Mouse (Mus musculus) left cerebral cortex, adult 2 months (tissue): Measurements from ENCODE around the gene Ptgr1. TPM values are rescaled to one million over a fixed set of nuclear protein-coding genes. Genes with fewer than 3 reads are reported as not detected.

Experiments used
- DNase-seq, 2 experiments: peaks; one replicate each; pipeline ENCODE4 v3.0.0; 2021 to 2022; ENCODE audit warnings: low spot score in 2 of 2, mixed read lengths in 1 of 2; ENCODE audit errors: extremely low spot score in 1 of 2
- H3K27ac ChIP-seq: fragments of 200-600 bp; 2 replicates; pipeline ENCODE4 v1.8.1; 2022
- H3K4me3 ChIP-seq: fragments of 200-600 bp; 2 replicates; pipeline ENCODE4 v1.8.1; 2022
- CTCF ChIP-seq: fragments of 200-600 bp; IDR thresholded peaks from 2 replicates; pipeline ENCODE4 v1.8.1; 2022; ENCODE audit warnings: antibody characterized with exemption, mild to moderate bottlenecking, moderate library complexity
- intact Hi-C: fragments of 180-260 bp; cut with DNase I; formaldehyde crosslinking; loops from one replicate; pipeline ENCODE4 v1.15.1; 2025
- long read RNA-seq, 2 experiments: library from polyadenylated mRNA; stranded (forward); transcript quantifications; one replicate each; pipeline ENCODE4 v2.0.0; 2021; ENCODE audit warnings: borderline mapping rate in 2 of 2
- total RNA-seq, 2 experiments: library from RNA; stranded (reverse); gene quantifications; 2 replicates each; pipeline ENCODE4 v1.2.3; 2021

Ptgr1 gene
- total RNA-seq: 1 to 10 TPM; 1.9 to 2.2 TPM
- long read RNA-seq, experiment 1, partial matches to known transcripts: 0 of 2 reads
- long read RNA-seq, experiment 1, other reads (novel, unspliced or antisense): 0 of 2 reads
- long read RNA-seq, experiment 2, partial matches to known transcripts: 0 of 2 reads
- long read RNA-seq, experiment 2, other reads (novel, unspliced or antisense): 0 of 2 reads

DNA sequence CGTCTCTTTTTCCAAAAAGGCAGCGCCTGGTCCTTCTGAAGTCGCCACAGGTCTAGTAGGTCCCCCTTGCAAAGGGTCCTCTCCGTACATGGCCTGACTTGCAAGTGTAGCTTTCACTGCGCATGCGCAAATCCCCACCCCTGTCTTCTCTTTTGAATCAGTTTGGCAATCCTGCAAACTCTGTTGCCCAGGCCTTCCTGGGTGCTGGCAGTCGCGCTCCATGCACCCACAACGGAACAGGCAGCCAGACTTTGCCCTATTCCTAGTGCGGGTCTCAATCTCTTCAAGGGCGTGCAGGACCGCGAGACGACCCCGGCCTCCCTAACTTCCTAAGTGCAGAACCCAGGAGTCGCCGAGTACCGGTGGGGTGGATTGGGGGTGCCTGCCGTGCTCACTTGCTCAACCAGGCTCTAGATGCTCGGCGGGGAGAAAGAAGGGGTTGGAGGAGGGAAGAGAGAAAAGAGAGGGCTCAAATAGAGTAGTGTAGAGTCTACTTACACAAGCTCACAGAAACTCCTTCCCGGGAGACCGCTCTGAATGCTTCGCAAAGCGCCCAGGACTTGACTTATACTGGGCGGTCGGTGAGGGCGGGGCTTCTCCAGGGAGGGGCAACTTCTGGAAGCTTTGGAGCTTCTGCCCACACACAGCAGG, at the start of gene Ptgr1:
Gene Ptgr1, minus strand, starts transcription at position 580 of the 651 bp plus-strand sequence.
- H3K4me3 ChIP-seq: peak within 1 kb of the TSS; percentile 55
- DNase-seq: peak; percentile 75 to 81
- intact Hi-C loops: loop anchor here (10.0 kb wide), 1 partner anchor 348 kb away; no protein-coding TSS in a partner anchor
- no peak within 1 kb of the TSS for H3K27ac ChIP-seq
- no peak for TF ChIP-seq CTCF

GRCm38 (mm10) chr4:59035786-59036350, 48.9 kb upstream of the Ptgr1 start:
- peak overlapping the region; percentile 88 for H3K4me3 ChIP-seq
- intact Hi-C loops: loop anchor here (1.0 to 5.0 kb wide), 3 partner anchors 34 to 153 kb away; partner anchors contain the start of genes Gm20503 and Ugcg
- peak overlapping the region; percentile 84 for H3K27ac ChIP-seq
- no peak for TF ChIP-seq CTCF
- DNase-seq: no peak

GRCm38 (mm10) chr4:59034918-59035785, 48.2 kb upstream of the Ptgr1 start, which contains the start of gene Gng10:
TSS of gene Gng10 (plus strand) at chr4:59035088.
- Histone ChIP-seq H3K4me3 (peak within 1 kb of the TSS; percentile 88), H3K27ac (peak within 1 kb of the TSS; percentile 84)
- DNase-seq: peak; percentile 74 to 76
- intact Hi-C loops: loop anchor here (2.0 to 5.0 kb wide), 2 partner anchors 33 to 154 kb away; partner anchors contain the start of genes Gm20503 and Ugcg
- peak; percentile 18; the same call in 1 of the 2 replicates for TF ChIP-seq CTCF

DNA sequence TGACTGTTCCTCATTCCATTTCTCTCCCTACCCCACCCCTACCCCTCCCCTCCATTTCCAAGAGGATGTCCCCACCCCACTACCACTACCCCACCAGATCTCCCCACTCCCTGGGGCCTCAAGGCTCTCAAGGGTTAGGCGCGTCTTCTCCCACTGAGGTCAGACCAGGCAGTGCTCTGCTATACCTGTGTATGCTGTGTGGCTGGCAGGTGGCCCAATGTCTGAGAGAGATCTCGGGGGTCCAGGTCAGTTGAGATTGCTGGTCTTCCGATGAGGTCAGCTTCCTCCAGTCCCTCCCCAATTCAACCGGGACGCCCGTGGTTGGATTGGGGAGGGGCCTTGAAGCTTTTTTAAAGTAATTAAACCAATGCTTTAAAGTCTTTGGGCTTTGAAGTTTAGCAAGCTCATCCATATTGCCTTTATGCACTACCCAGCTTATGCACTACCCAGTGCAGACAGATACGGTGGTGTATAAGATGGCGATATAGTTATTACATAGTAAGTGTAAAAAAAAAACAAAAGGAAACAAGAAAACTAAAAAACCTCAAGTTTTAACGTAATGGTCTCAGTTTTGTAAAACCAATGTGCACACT, 47.5 kb upstream of the Ptgr1 start:
- DNase-seq: no peak
- intact Hi-C loops: loop anchor here (2.0 kb wide), 1 partner anchor 154 kb away; the partner anchor contains the start of gene Ugcg
- TF ChIP-seq CTCF: no peak
- peak overlapping the region; percentile 84 for H3K27ac ChIP-seq
- H3K4me3 ChIP-seq: peak overlapping the region; percentile 88

DNA sequence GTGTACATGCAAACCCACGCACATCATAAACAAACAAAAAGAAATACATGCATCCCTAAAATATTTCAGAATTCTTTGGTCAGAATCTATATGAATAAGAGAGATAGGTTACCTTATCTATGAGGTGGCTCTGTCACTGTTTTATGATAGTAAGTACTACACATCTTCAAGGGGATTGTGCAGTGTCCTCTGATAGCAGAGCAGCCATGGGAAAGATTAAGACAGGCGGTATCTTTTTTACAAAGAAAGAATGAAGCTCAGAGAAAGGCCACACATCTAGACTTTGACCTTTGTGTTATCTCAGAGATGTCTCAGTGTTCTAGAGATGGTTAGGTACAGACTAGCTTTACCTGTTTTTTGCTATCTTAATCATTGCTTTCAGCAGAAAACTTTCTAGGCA, 30.0 kb upstream of the Ptgr1 start:
- Histone ChIP-seq H3K27ac (no peak overlapping the region), H3K4me3 (no peak overlapping the region)
- DNase-seq: no peak
- no peak for TF ChIP-seq CTCF
- intact Hi-C loops: no loop called here

DNA sequence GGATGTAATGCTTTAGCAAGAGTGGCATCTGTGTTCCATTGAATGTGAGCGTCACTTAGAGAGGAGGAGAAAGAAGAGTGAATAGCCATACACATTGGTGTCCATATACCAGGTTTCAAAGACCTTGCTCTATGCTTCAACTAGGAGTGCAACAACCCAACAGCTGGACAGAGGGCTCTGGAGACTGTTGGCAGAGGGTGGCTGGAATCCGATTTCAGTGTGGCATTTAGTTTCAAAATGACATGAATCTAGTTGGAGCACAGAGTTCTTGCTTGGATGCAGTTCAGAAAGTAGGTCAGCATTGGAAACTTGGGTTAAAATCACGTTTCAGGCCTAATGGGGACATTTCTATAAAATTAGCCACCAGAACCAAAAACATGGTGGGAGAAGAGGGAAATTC, 28.3 kb upstream of the Ptgr1 start:
- no peak for DNase-seq
- no peak overlapping the region for H3K27ac ChIP-seq
- intact Hi-C loops: no loop called here
- H3K4me3 ChIP-seq: no peak overlapping the region
- TF ChIP-seq CTCF: no peak

- no peak overlapping the region for H3K27ac ChIP-seq
- no peak for TF ChIP-seq CTCF
- no peak overlapping the region for H3K4me3 ChIP-seq
- intact Hi-C loops: no loop called here
- no peak for DNase-seq
These were observed 24.5 kb upstream of the Ptgr1 start for GRCm38 (mm10) chr4:59011446-59011845.

DNA sequence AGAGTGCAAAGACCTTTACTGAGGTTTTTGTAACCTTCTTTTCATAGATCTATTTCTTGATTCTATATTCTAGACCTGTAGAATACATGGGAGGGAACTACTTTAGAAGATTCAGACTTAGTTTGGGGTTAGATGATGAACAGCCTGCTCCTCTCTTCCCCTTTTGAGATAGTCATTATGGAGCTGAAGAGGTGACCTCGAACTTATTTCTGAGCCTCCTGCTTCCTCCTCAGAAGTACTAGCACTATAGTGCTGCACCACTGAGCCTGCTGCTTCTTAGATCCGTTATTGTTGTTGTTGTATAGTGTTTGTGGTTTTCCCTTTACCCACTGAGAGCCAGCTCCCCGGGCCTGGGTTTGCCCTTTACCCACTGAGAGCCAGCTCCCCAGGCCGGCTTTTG, 22.8 kb upstream of the Ptgr1 start:
- no peak for TF ChIP-seq CTCF
- H3K4me3 ChIP-seq: no peak overlapping the region
- DNase-seq: no peak
- intact Hi-C loops: no loop called here
- H3K27ac ChIP-seq: no peak overlapping the region

GRCm38 (mm10) chr4:59009186-59009585, 22.3 kb upstream of the Ptgr1 start:
- H3K4me3 ChIP-seq: no peak overlapping the region
- no peak for DNase-seq
- intact Hi-C loops: no loop called here
- TF ChIP-seq CTCF: no peak
- no peak overlapping the region for H3K27ac ChIP-seq

- H3K27ac ChIP-seq: no peak overlapping the region
- intact Hi-C loops: no loop called here
- no peak for DNase-seq
- H3K4me3 ChIP-seq: no peak overlapping the region
- TF ChIP-seq CTCF: no peak
These were observed 21.1 kb upstream of the Ptgr1 start for GRCm38 (mm10) chr4:59007974-59008373.

- no peak overlapping the region for H3K4me3 ChIP-seq
- intact Hi-C loops: no loop called here
- no peak for DNase-seq
- H3K27ac ChIP-seq: no peak overlapping the region
- no peak for TF ChIP-seq CTCF
These were observed 20.1 kb upstream of the Ptgr1 start for GRCm38 (mm10) chr4:59007016-59007415.
